Mouse (Mus musculus) G1E (cell line): ENCODE data around the gene Clpb.

Experiments
- CTCF ChIP-seq: IDR thresholded peaks from 2 replicates; pipeline ENCODE4 v1.5.1; 2012; ENCODE audit warnings: low read depth, low read length, inconsistent platforms, mixed read lengths
- GATA1 ChIP-seq: IDR thresholded peaks from 2 replicates; pipeline ENCODE4 v1.6.1; 2012; ENCODE audit warnings: borderline replicate concordance, low read length, inconsistent platforms, mixed read lengths
- POLR2AphosphoS5 ChIP-seq: IDR thresholded peaks from 2 replicates; pipeline ENCODE4 v1.6.1; 2012; ENCODE audit warnings: low read depth, low read length, inconsistent platforms; ENCODE audit not compliant: insufficient replicate concordance

- no peak for TF ChIP-seq CTCF
- TF ChIP-seq GATA1 = no peak
- no peak for TF ChIP-seq POLR2AphosphoS5
Measured at GRCm38 (mm10) chr7:101617438-101618165, 45.8 kb upstream of the Clpb start.
